ENCODE assay signal across 24 mouse cellular contexts in genomic region chr10:102056218-102056617, GRCm38 (mm10).
"Had no signal": no experiment of that assay in that cellular context is flagged by ENCODE, and none has a peak within 500 bp of the region (broad histone marks: within the 10 kb centered on the region; RNA-seq: fewer than 3 reads in every experiment).

No protein-coding gene starts in this region.

- ATAC-seq: forebrain, postnatal 0 days; hindbrain, postnatal 0 days; intestine, embryonic 16.5 days had no signal

- H3K36me3 ChIP-seq: heart, embryonic 10.5 days; heart, embryonic 12.5 days; hindbrain, embryonic 12.5 days; hindbrain, embryonic 15.5 days; kidney, embryonic 15.5 days; limb, embryonic 13.5 days; limb, embryonic 15.5 days had no signal

- H3K9ac ChIP-seq: forebrain, postnatal 0 days; heart, embryonic 12.5 days; hindbrain, embryonic 12.5 days; hindbrain, embryonic 15.5 days; kidney, embryonic 15.5 days; limb, embryonic 13.5 days; limb, embryonic 15.5 days had no signal

- DNase-seq: forebrain, postnatal 0 days; gastrocnemius, postnatal 14 days; gastrocnemius, postnatal 36 days; heart, adult 18-20 months; heart, postnatal 10 days; heart, postnatal 36 days; kidney, adult 11 months; kidney, adult 2 months; kidney, adult 9 months; kidney, postnatal 14 days; kidney, postnatal 36 days; layer of hippocampus, adult 9-11 months; layer of hippocampus, postnatal 36 days; left cerebral cortex, postnatal 4 days had no signal

- H3K9me3 ChIP-seq: heart, embryonic 10.5 days; heart, embryonic 12.5 days; hindbrain, embryonic 12.5 days; hindbrain, embryonic 15.5 days; kidney, embryonic 15.5 days; limb, embryonic 13.5 days; limb, embryonic 15.5 days had no signal

- H3K4me3 ChIP-seq: heart, embryonic 10.5 days; heart, embryonic 12.5 days; hindbrain, embryonic 12.5 days; hindbrain, embryonic 15.5 days; kidney, embryonic 15.5 days; limb, embryonic 13.5 days; limb, embryonic 15.5 days had no signal

- H3K4me1 ChIP-seq: heart, embryonic 10.5 days; heart, embryonic 12.5 days; hindbrain, embryonic 12.5 days; hindbrain, embryonic 15.5 days; kidney, embryonic 15.5 days; limb, embryonic 13.5 days; limb, embryonic 15.5 days had no signal

- H3K4me2 ChIP-seq: heart, embryonic 12.5 days; hindbrain, embryonic 12.5 days; hindbrain, embryonic 15.5 days; kidney, embryonic 15.5 days; limb, embryonic 13.5 days; limb, embryonic 15.5 days had no signal

- H3K27me3 ChIP-seq: heart, embryonic 12.5 days; hindbrain, embryonic 12.5 days; hindbrain, embryonic 15.5 days; kidney, embryonic 15.5 days; limb, embryonic 13.5 days; limb, embryonic 15.5 days had no signal

- H3K27ac ChIP-seq: heart, embryonic 10.5 days; hindbrain, postnatal 0 days; kidney, embryonic 15.5 days; kidney, postnatal 0 days; limb, embryonic 13.5 days; limb, embryonic 15.5 days had no signal
